Mouse (Mus musculus): ENCODE data around the gene St3gal4. TPM values are rescaled to one million over a fixed set of nuclear protein-coding genes. Genes with fewer than 3 reads are reported as not detected.

The St3gal4 gene
- polyA plus RNA-seq, 1 experiment from 2014 or later, result 10.7 TPM

- WGBS, result 87% methylated on average over 2 of the region's 2 CpGs
- Histone ChIP-seq H3K9me3 (ENCODE audit: control insufficient read depth, low read length) (no peaks in the 10 kb centered on the region), H3K27ac (ENCODE audit: low read depth, low read length) (no peak overlapping the region), H3K36me3 (ENCODE audit: control insufficient read depth, insufficient read depth, low read length) (peaks cover 2% of the 10 kb centered on the region; the same call in 1 of the 2 replicates), H3K4me3 (ENCODE audit: low read depth, low read length) (no peak overlapping the region), H3K27me3 (ENCODE audit: control insufficient read depth, insufficient read depth, low read length) (no peaks in the 10 kb centered on the region), H3K9ac (ENCODE audit: low read length) (no peak overlapping the region), H3K4me1 (ENCODE audit: control insufficient read depth, insufficient read depth, low read length) (no peaks in the 10 kb centered on the region), H3K4me2 (no peak overlapping the region)
- DNase-seq (ENCODE audit: low spot score, missing footprints), result no peak
- no peak for ATAC-seq (ENCODE audit: low FRiP score)
Observed at GRCm38 (mm10) chr9:35123456-35123803, 4.4 kb upstream of the St3gal4 start.

- Histone ChIP-seq H3K9me3 (ENCODE audit: control insufficient read depth, low read length) (no peaks in the 10 kb centered on the region), H3K27ac (ENCODE audit: low read depth, low read length) (no peak overlapping the region), H3K4me3 (ENCODE audit: low read depth, low read length) (no peak overlapping the region), H3K36me3 (ENCODE audit: control insufficient read depth, insufficient read depth, low read length) (peaks cover 2% of the 10 kb centered on the region; the same call in 1 of the 2 replicates), H3K9ac (ENCODE audit: low read length) (no peak overlapping the region), H3K4me2 (no peak overlapping the region), H3K27me3 (ENCODE audit: control insufficient read depth, insufficient read depth, low read length) (no peaks in the 10 kb centered on the region), H3K4me1 (ENCODE audit: control insufficient read depth, insufficient read depth, low read length) (no peaks in the 10 kb centered on the region; the same call in 1 of the 2 replicates)
- no peak for DNase-seq (ENCODE audit: low spot score, missing footprints)
- WGBS, result 87% methylated on average over 5 of the region's 5 CpGs
- no peak for ATAC-seq (ENCODE audit: low FRiP score)
Observed at GRCm38 (mm10) chr9:35122551-35123266, 3.6 kb upstream of the St3gal4 start.

GRCm38 (mm10) chr9:35118563-35118962 lies 505 bp downstream of the St3gal4 start:
- ATAC-seq (ENCODE audit: low FRiP score), result no peak
- WGBS, result 92% methylated on average over 2 of the region's 2 CpGs
- Histone ChIP-seq H3K4me2 (no peak overlapping the region), H3K36me3 (ENCODE audit: control insufficient read depth, insufficient read depth, low read length) (no peaks in the 10 kb centered on the region), H3K9me3 (ENCODE audit: control insufficient read depth, low read length) (no peaks in the 10 kb centered on the region), H3K4me1 (ENCODE audit: control insufficient read depth, insufficient read depth, low read length) (peaks cover 5% of the 10 kb centered on the region; the same call in 1 of the 2 replicates), H3K27me3 (ENCODE audit: control insufficient read depth, insufficient read depth, low read length) (no peaks in the 10 kb centered on the region), H3K4me3 (ENCODE audit: low read depth, low read length) (no peak overlapping the region), H3K27ac (ENCODE audit: low read depth, low read length) (no peak overlapping the region), H3K9ac (ENCODE audit: low read length) (no peak overlapping the region)
- DNase-seq (ENCODE audit: low spot score, missing footprints), result no peak

- Histone ChIP-seq H3K4me1 (ENCODE audit: control insufficient read depth, insufficient read depth, low read length) (peaks cover 5% of the 10 kb centered on the region; the same call in 1 of the 2 replicates), H3K4me2 (peak overlapping the region; percentile 83), H3K27me3 (ENCODE audit: control insufficient read depth, insufficient read depth, low read length) (no peaks in the 10 kb centered on the region), H3K9me3 (ENCODE audit: control insufficient read depth, low read length) (no peaks in the 10 kb centered on the region), H3K27ac (ENCODE audit: low read depth, low read length) (no peak overlapping the region), H3K9ac (ENCODE audit: low read length) (peak overlapping the region; percentile 82), H3K36me3 (ENCODE audit: control insufficient read depth, insufficient read depth, low read length) (no peaks in the 10 kb centered on the region), H3K4me3 (ENCODE audit: low read depth, low read length) (peak overlapping the region; percentile 67)
- ATAC-seq (ENCODE audit: low FRiP score), result peak; percentile 6; the same call in 1 of the 2 replicates
- DNase-seq (ENCODE audit: low spot score, missing footprints), result peak; percentile 90
- WGBS, result 32% methylated on average over 15 of the region's 15 CpGs
Observed at GRCm38 (mm10) chr9:35117384-35118295, 1.4 kb downstream of the St3gal4 start.

GRCm38 (mm10) chr9:35116391-35117381 lies 2.4 kb downstream of the St3gal4 start:
- Histone ChIP-seq H3K4me1 (ENCODE audit: control insufficient read depth, insufficient read depth, low read length) (peaks cover 5% of the 10 kb centered on the region; the same call in 1 of the 2 replicates), H3K27ac (ENCODE audit: low read depth, low read length) (peak overlapping the region; percentile 33; the same call in 1 of the 2 replicates), H3K27me3 (ENCODE audit: control insufficient read depth, insufficient read depth, low read length) (no peaks in the 10 kb centered on the region), H3K4me3 (ENCODE audit: low read depth, low read length) (peak overlapping the region; percentile 67), H3K36me3 (ENCODE audit: control insufficient read depth, insufficient read depth, low read length) (no peaks in the 10 kb centered on the region), H3K9ac (ENCODE audit: low read length) (peak overlapping the region; percentile 82), H3K9me3 (ENCODE audit: control insufficient read depth, low read length) (no peaks in the 10 kb centered on the region), H3K4me2 (peak overlapping the region; percentile 83)
- ATAC-seq (ENCODE audit: low FRiP score) (peak; percentile 91), DNase-seq (ENCODE audit: low spot score, missing footprints) (peak; percentile 97)
- 0% methylated on average over 48 of the region's 84 CpGs for WGBS

GRCm38 (mm10) chr9:35115804-35116203 lies 3.3 kb downstream of the St3gal4 start:
- Histone ChIP-seq H3K9ac (ENCODE audit: low read length) (peak overlapping the region; percentile 82; the same call in 1 of the 2 replicates), H3K27ac (ENCODE audit: low read depth, low read length) (no peak overlapping the region), H3K4me1 (ENCODE audit: control insufficient read depth, insufficient read depth, low read length) (peaks cover 5% of the 10 kb centered on the region; the same call in 1 of the 2 replicates), H3K4me3 (ENCODE audit: low read depth, low read length) (peak overlapping the region; percentile 67), H3K36me3 (ENCODE audit: control insufficient read depth, insufficient read depth, low read length) (no peaks in the 10 kb centered on the region), H3K9me3 (ENCODE audit: control insufficient read depth, low read length) (no peaks in the 10 kb centered on the region), H3K27me3 (ENCODE audit: control insufficient read depth, insufficient read depth, low read length) (no peaks in the 10 kb centered on the region), H3K4me2 (peak overlapping the region; percentile 83)
- ATAC-seq (ENCODE audit: low FRiP score), result peak; percentile 2; the same call in 1 of the 2 replicates
- peak; percentile 91 for DNase-seq (ENCODE audit: low spot score, missing footprints)
- 53% methylated on average over 4 of the region's 4 CpGs for WGBS

- ATAC-seq (ENCODE audit: low FRiP score) (no peak), DNase-seq (ENCODE audit: low spot score, missing footprints) (no peak)
- Histone ChIP-seq H3K9me3 (ENCODE audit: control insufficient read depth, low read length) (no peaks in the 10 kb centered on the region), H3K36me3 (ENCODE audit: control insufficient read depth, insufficient read depth, low read length) (no peaks in the 10 kb centered on the region), H3K4me1 (ENCODE audit: control insufficient read depth, insufficient read depth, low read length) (peaks cover 5% of the 10 kb centered on the region; the same call in 1 of the 2 replicates), H3K9ac (ENCODE audit: low read length) (no peak overlapping the region), H3K27ac (ENCODE audit: low read depth, low read length) (no peak overlapping the region), H3K27me3 (ENCODE audit: control insufficient read depth, insufficient read depth, low read length) (no peaks in the 10 kb centered on the region), H3K4me3 (ENCODE audit: low read depth, low read length) (no peak overlapping the region), H3K4me2 (no peak overlapping the region)
- 71% methylated on average over 3 of the region's 4 CpGs for WGBS
Observed at GRCm38 (mm10) chr9:35115299-35115698, 3.8 kb downstream of the St3gal4 start.

- no peak for ATAC-seq (ENCODE audit: low FRiP score)
- H3K36me3 ChIP-seq (ENCODE audit: control insufficient read depth, insufficient read depth, low read length), result no peaks in the 10 kb centered on the region
- 88% methylated on average over 3 of the region's 3 CpGs for WGBS
Observed at GRCm38 (mm10) chr9:35114234-35114633, 4.8 kb downstream of the St3gal4 start.

More at GRCm38 (mm10) chr9:35114234-35114633, 4.8 kb downstream of the St3gal4 start:
- no peak overlapping the region for H3K4me2 ChIP-seq
- H3K27ac ChIP-seq (ENCODE audit: low read depth, low read length), result no peak overlapping the region
- H3K9me3 ChIP-seq (ENCODE audit: control insufficient read depth, low read length), result no peaks in the 10 kb centered on the region
- H3K9ac ChIP-seq (ENCODE audit: low read length), result no peak overlapping the region
- H3K27me3 ChIP-seq (ENCODE audit: control insufficient read depth, insufficient read depth, low read length), result no peaks in the 10 kb centered on the region
- peaks cover 5% of the 10 kb centered on the region; the same call in 1 of the 2 replicates for H3K4me1 ChIP-seq (ENCODE audit: control insufficient read depth, insufficient read depth, low read length)
- no peak for DNase-seq (ENCODE audit: low spot score, missing footprints)
- no peak overlapping the region for H3K4me3 ChIP-seq (ENCODE audit: low read depth, low read length)
